Mouse (Mus musculus): ENCODE measurements around the gene Ttc30a2.
"Not testable (repeated sequence)": the region's sequence is repeated elsewhere in the genome, so short reads cannot be mapped to it uniquely, and the experiment has no call there.

Gene Ttc30a2

GRCm38 (mm10) chr2:75981440-75982081 lies 3.6 kb upstream of the Ttc30a2 start, which contains the start of gene Ttc30a1:
TSS of gene Ttc30a1 (minus strand) at chr2:75981967.
- peak; percentile 60 to 66 for DNase-seq (ENCODE audit: low spot score in 2 of 2)

GRCm38 (mm10) chr2:75980933-75981439 lies 3.0 kb upstream of the Ttc30a2 start:
- DNase-seq (ENCODE audit: low spot score in 2 of 2), result not testable (repeated sequence)

- DNase-seq (ENCODE audit: low spot score in 2 of 2), result not testable (repeated sequence)
These were observed 1.9 kb downstream of the Ttc30a2 start for GRCm38 (mm10) chr2:75976070-75976469.

- DNase-seq (ENCODE audit: low spot score in 2 of 2), result no peak
These were observed 3.8 kb downstream of the Ttc30a2 start for GRCm38 (mm10) chr2:75974131-75974530.

- DNase-seq (ENCODE audit: low spot score in 2 of 2), result peak; percentile 28 to 33
These were observed 13.0 kb downstream of the Ttc30a2 start for GRCm38 (mm10) chr2:75964972-75965371.

GRCm38 (mm10) chr2:75964512-75964911 lies 13.5 kb downstream of the Ttc30a2 start:
- DNase-seq (ENCODE audit: low spot score in 2 of 2), result peak; percentile 32 to 44

- DNase-seq (ENCODE audit: low spot score in 2 of 2), result no peak
These were observed 13.9 kb downstream of the Ttc30a2 start for GRCm38 (mm10) chr2:75964051-75964450.

- no peak for DNase-seq (ENCODE audit: low spot score in 2 of 2)
These were observed 14.6 kb downstream of the Ttc30a2 start for GRCm38 (mm10) chr2:75963211-75963840.

- DNase-seq (ENCODE audit: low spot score in 2 of 2), result no peak
These were observed 17.3 kb downstream of the Ttc30a2 start for GRCm38 (mm10) chr2:75960366-75961330.

- DNase-seq (ENCODE audit: low spot score in 2 of 2), result peak in 1 of 2 experiments; percentile 5
These were observed 18.1 kb downstream of the Ttc30a2 start for GRCm38 (mm10) chr2:75959850-75960365.

GRCm38 (mm10) chr2:75959183-75959849 lies 18.7 kb downstream of the Ttc30a2 start:
- DNase-seq (ENCODE audit: low spot score in 2 of 2), result peak in 1 of 2 experiments; percentile 6

- no peak for DNase-seq (ENCODE audit: low spot score in 2 of 2)
These were observed 22.3 kb downstream of the Ttc30a2 start for GRCm38 (mm10) chr2:75955709-75956108.

GRCm38 (mm10) chr2:75953320-75953719 lies 24.6 kb downstream of the Ttc30a2 start:
- no peak for DNase-seq (ENCODE audit: low spot score in 2 of 2)

- no peak for DNase-seq (ENCODE audit: low spot score in 2 of 2)
These were observed 27.3 kb downstream of the Ttc30a2 start for GRCm38 (mm10) chr2:75950685-75951084.

- peak; percentile 57 to 71 for DNase-seq (ENCODE audit: low spot score in 2 of 2)
These were observed 39.6 kb downstream of the Ttc30a2 start, which contains the start of gene Ttc30b for GRCm38 (mm10) chr2:75938117-75939063. TSS of gene Ttc30b (minus strand) at chr2:75938585.

- DNase-seq (ENCODE audit: low spot score in 2 of 2), result not testable (repeated sequence)
These were observed 40.4 kb downstream of the Ttc30a2 start for GRCm38 (mm10) chr2:75937520-75938116.

- not testable (repeated sequence) for DNase-seq (ENCODE audit: low spot score in 2 of 2)
These were observed 41.3 kb downstream of the Ttc30a2 start for GRCm38 (mm10) chr2:75936685-75937084.

- no peak for DNase-seq (ENCODE audit: low spot score in 2 of 2)
These were observed 44.4 kb downstream of the Ttc30a2 start for GRCm38 (mm10) chr2:75933541-75933940.

GRCm38 (mm10) chr2:75930941-75931340 lies 47.0 kb downstream of the Ttc30a2 start:
- no peak for DNase-seq (ENCODE audit: low spot score in 2 of 2)
